Mouse (Mus musculus) testis, adult 2 months (tissue): ENCODE results near the gene Tepp. TPM values are rescaled to one million over a fixed set of nuclear protein-coding genes. Genes with fewer than 3 reads are reported as not detected.

ENCODE experiments used
- H3K27ac ChIP-seq: fragments of 200-500 bp; 2 replicates; pipeline ENCODE4 v1.5.1; 2012; ENCODE audit warnings: low read depth, low read length; ENCODE audit not compliant: control insufficient read depth, insufficient read depth
- H3K27me3 ChIP-seq: fragments of 200-500 bp; 2 replicates; pipeline ENCODE4 v1.6.1; 2012; ENCODE audit warnings: mild to moderate bottlenecking, low read length, moderate library complexity; ENCODE audit not compliant: control insufficient read depth, insufficient read depth
- H3K36me3 ChIP-seq: fragments of 200-500 bp; 2 replicates; pipeline ENCODE4 v1.6.1; 2012; ENCODE audit warnings: mild to moderate bottlenecking, low read length; ENCODE audit not compliant: control insufficient read depth, insufficient read depth
- H3K4me1 ChIP-seq: fragments of 200-500 bp; 2 replicates; pipeline ENCODE4 v1.6.1; 2012; ENCODE audit warnings: low read length; ENCODE audit not compliant: control insufficient read depth, insufficient read depth
- H3K4me3 ChIP-seq: fragments of 200-500 bp; 2 replicates; pipeline ENCODE4 v1.5.1; 2012; ENCODE audit warnings: low read depth, mild to moderate bottlenecking, low read length, moderate library complexity, mixed read lengths; ENCODE audit not compliant: control insufficient read depth
- CTCF ChIP-seq: fragments of 200-500 bp; IDR thresholded peaks from 2 replicates; pipeline ENCODE4 v1.5.1; 2012; ENCODE audit warnings: low read depth, mild to moderate bottlenecking, inconsistent platforms, low read length, moderate library complexity; ENCODE audit not compliant: control insufficient read depth, insufficient read depth, insufficient replicate concordance
- POLR2A ChIP-seq: fragments of 200-500 bp; IDR thresholded peaks from 2 replicates; pipeline ENCODE4 v1.6.1; 2012; ENCODE audit warnings: low read depth, mild to moderate bottlenecking, inconsistent platforms, low read length, moderate library complexity; ENCODE audit not compliant: control insufficient read depth
- polyA plus RNA-seq: library from polyadenylated mRNA; depleted of rRNA; stranded (reverse); fragments of >200 nt; gene quantifications from 2 replicates; pipeline ENCODE4 v1.2.3, GENCODE M21; 2012; rRNA removed

Gene Tepp
- polyA plus RNA-seq, result 290 and 313 TPM in 2 replicates

- Histone ChIP-seq H3K36me3 (no peaks in the 10 kb centered on the region), H3K27ac (peak within 1 kb of the TSS; percentile 41), H3K4me3 (peak within 1 kb of the TSS; percentile 83), H3K27me3 (no peaks in the 10 kb centered on the region), H3K4me1 (peaks cover 11% of the 10 kb centered on the region)
- TF ChIP-seq CTCF (no peak), POLR2A (no peak)
Observed at GRCm38 (mm10) chr8:95310342-95310970, at the start of gene Tepp. Gene Tepp (plus strand): TSS chr8:95310566.

GRCm38 (mm10) chr8:95262181-95262580, 48.2 kb upstream of the Tepp start:
- Histone ChIP-seq H3K36me3 (no peaks in the 10 kb centered on the region), H3K4me1 (no peaks in the 10 kb centered on the region), H3K27ac (no peak overlapping the region), H3K4me3 (no peak overlapping the region), H3K27me3 (no peaks in the 10 kb centered on the region)
- TF ChIP-seq CTCF (no peak), POLR2A (no peak)

- no peak overlapping the region for H3K4me3 ChIP-seq
- no peaks in the 10 kb centered on the region for H3K36me3 ChIP-seq
- H3K27me3 ChIP-seq, result no peaks in the 10 kb centered on the region
- TF ChIP-seq POLR2A (no peak), CTCF (no peak)
- no peak overlapping the region for H3K27ac ChIP-seq
- no peaks in the 10 kb centered on the region for H3K4me1 ChIP-seq
Observed at GRCm38 (mm10) chr8:95270501-95270900, 39.9 kb upstream of the Tepp start.

- TF ChIP-seq CTCF (no peak), POLR2A (no peak)
- Histone ChIP-seq H3K27ac (no peak overlapping the region), H3K4me1 (no peaks in the 10 kb centered on the region), H3K36me3 (no peaks in the 10 kb centered on the region), H3K27me3 (no peaks in the 10 kb centered on the region), H3K4me3 (no peak overlapping the region)
Observed at GRCm38 (mm10) chr8:95271841-95272240, 38.5 kb upstream of the Tepp start.

- TF ChIP-seq POLR2A (no peak), CTCF (no peak)
Observed at GRCm38 (mm10) chr8:95272871-95273270, 37.5 kb upstream of the Tepp start.

GRCm38 (mm10) chr8:95281493-95281892, 28.9 kb upstream of the Tepp start:
- Histone ChIP-seq H3K4me1 (no peaks in the 10 kb centered on the region), H3K27me3 (no peaks in the 10 kb centered on the region), H3K4me3 (no peak overlapping the region), H3K27ac (no peak overlapping the region), H3K36me3 (no peaks in the 10 kb centered on the region)
- TF ChIP-seq CTCF, result no peak

More at GRCm38 (mm10) chr8:95272871-95273270, 37.5 kb upstream of the Tepp start:
- H3K27ac ChIP-seq, result no peak overlapping the region
- H3K4me3 ChIP-seq, result no peak overlapping the region
- no peaks in the 10 kb centered on the region for H3K4me1 ChIP-seq
- no peaks in the 10 kb centered on the region for H3K27me3 ChIP-seq
- no peaks in the 10 kb centered on the region for H3K36me3 ChIP-seq

GRCm38 (mm10) chr8:95289066-95289650, 21.2 kb upstream of the Tepp start:
- TF ChIP-seq POLR2A (no peak), CTCF (no peak)
- H3K4me1 ChIP-seq, result peaks cover 12% of the 10 kb centered on the region
- no peaks in the 10 kb centered on the region for H3K27me3 ChIP-seq
- H3K4me3 ChIP-seq, result no peak overlapping the region
- no peak overlapping the region for H3K27ac ChIP-seq
- H3K36me3 ChIP-seq, result no peaks in the 10 kb centered on the region

- Histone ChIP-seq H3K36me3 (no peaks in the 10 kb centered on the region), H3K27ac (peak overlapping the region; percentile 85), H3K4me1 (peaks cover 12% of the 10 kb centered on the region), H3K27me3 (no peaks in the 10 kb centered on the region), H3K4me3 (peak overlapping the region; percentile 82)
- TF ChIP-seq POLR2A (peak; percentile 60), CTCF (no peak)
Observed at GRCm38 (mm10) chr8:95293172-95293571, 17.2 kb upstream of the Tepp start.
